Mouse (Mus musculus): ENCODE data around the gene Cit.

Cit gene

DNA sequence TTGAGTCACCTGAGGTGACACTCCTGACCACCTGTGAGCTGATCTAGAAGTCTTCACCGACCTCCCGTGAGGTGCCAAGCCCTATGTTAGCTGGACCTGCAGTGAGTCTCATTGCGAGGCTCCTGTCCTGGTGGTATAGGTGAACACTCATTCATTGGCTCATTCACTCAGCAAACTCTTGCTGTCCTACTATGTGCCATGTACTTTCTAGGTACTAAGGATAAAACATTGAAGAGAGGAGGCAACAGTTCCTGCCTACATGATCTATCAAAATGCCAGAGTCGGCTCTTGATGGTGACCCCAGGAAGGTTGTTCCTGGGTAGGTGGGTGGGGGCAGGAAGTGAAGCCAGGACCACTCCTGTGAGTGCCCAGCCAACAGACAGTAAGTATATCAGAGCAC is 72.9 kb downstream of the Cit start:
- no peak for DNase-seq

GRCm38 (mm10) chr5:115918597-115919351 is 73.7 kb downstream of the Cit start:
- DNase-seq, result no peak

DNA sequence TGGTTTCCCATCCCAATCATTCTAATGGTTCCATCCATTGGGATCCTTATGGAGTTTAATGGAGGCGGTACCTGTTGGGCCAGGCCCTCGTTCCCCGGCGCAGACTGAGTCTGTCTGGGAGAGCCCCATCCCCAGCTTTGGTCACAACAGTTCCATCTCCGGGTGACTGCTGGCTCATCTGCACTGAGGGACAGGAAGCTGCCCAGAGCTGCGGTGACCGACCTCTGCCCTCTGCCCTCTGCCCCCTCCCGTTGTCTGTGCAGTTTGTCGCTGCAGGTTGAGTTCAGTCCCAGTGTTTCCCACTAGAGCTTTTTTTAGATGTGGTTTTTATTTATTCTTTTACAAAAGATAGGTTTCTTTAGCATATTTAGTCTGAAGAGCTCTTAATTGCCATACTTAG is 76.9 kb downstream of the Cit start:
- no peak for DNase-seq

- no peak for DNase-seq
Observed at GRCm38 (mm10) chr5:115924946-115925345, 79.9 kb downstream of the Cit start.

DNA sequence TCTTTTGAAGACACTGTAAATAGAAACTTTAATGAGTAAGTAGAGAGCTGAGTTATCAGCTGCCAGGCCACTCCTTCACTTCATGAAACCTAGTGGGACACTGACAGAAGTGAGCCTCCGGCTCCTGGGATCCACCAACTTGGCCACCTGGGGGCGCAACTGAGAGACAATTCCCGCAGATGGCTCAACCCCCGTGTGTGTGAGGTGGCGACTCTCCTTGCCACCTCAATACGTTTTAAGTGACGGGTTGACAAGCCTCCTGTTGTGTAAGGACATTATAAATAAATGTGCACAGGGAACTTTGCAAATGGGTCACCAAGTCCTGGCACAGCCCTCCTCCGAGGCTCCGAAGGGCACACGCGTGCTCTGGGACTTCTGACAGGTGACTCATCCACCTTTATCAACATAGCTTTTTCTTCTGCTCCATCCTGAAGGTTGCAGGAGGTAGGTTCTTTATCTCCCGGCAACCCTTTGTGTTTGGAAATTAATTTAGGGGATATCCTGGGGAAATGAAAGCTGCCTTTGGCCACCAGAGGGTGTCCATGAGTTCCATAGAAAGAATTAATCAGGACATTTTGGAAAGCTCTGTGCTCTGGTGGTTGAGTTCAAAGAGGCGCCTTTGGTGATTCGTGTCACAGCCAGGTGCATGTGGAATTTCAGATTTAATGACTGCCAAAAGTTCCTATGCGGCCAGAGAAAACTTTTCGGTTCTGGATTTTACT is 83.9 kb downstream of the Cit start:
- peak; percentile 26 to 51 for DNase-seq

DNA sequence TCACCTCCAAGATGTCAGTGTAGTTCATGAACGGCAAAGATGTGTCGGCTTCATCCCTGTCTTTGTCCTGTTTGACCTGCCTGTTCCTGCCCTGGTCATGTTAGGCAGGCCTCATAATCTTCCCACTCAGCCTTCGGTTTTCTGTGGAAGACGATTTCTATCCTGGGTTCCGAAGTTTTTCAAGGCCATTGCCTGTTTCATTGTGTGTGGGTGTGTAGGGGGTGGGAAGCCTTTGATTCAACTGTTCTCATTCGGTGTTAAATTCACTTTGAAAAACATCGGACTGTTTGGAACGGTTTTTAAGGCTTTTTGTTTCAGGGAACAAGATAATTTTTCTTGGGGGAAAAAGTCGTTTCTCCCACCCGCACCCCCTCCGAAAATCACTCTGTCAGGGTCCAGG is 87.2 kb downstream of the Cit start:
- no peak for DNase-seq

DNA sequence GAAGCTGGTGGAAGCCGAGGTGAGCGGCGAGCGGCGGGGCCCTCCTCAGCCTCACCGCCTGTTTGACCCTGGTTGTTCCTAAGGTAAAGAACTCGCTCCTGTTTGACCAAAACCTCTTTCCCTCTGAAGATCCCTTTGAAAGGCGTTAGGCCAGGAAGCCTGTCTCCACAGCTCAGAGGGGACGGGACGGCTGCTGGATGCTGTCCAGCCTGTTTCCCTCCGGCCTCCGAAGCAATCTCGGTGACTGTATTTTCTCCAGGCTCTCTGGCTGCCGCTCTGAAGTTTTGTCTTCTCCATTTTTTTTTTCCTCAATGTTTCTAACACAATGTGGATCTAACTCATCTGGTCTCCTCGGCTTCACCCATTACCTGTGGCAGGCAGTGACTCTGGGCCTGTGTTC is 91.8 kb downstream of the Cit start:
- DNase-seq, result no peak

GRCm38 (mm10) chr5:115937566-115937965 is 92.5 kb downstream of the Cit start:
- DNase-seq, result no peak

GRCm38 (mm10) chr5:115938999-115939398 is 93.9 kb downstream of the Cit start:
- DNase-seq, result no peak

- DNase-seq, result no peak
Observed at GRCm38 (mm10) chr5:115942389-115942788, 97.3 kb downstream of the Cit start.

DNA sequence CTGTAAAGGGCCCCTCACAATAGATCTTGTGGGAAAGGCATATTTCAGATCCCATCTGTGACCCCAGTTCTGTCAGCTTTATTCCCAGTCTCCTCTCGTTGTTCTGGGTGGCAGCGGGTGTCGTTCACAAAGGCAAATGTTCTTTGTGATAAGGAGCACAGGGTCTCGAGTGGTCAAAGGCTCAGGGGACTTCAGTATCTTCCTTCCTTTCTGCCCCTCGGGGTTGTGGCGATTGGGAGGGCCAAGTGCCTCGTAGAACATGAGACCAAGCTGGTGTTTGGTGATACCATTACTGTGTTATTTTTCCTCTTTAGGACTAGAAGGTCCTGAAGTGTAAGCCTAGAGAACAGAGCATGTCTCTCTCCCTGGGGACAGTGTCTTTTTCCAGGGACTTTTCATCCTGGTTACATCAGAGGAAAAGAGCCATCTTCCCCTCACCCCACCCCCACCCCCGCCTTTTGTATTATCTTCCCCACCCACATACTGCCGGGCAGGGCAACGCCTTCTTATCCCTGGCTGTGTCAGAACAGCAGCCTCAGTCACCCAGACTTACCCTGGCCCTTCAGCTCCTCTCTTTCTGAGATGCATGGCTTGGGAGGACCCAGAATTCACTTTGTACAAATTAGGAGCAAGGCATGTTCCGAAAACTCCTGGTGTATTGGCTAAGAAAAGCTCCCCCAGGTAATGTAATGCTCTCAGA is 99.9 kb downstream of the Cit start:
- no peak for DNase-seq

- DNase-seq, result no peak
Observed at GRCm38 (mm10) chr5:115947622-115948353, 102.7 kb downstream of the Cit start.

GRCm38 (mm10) chr5:115950936-115951335 is 105.9 kb downstream of the Cit start:
- no peak for DNase-seq

DNA sequence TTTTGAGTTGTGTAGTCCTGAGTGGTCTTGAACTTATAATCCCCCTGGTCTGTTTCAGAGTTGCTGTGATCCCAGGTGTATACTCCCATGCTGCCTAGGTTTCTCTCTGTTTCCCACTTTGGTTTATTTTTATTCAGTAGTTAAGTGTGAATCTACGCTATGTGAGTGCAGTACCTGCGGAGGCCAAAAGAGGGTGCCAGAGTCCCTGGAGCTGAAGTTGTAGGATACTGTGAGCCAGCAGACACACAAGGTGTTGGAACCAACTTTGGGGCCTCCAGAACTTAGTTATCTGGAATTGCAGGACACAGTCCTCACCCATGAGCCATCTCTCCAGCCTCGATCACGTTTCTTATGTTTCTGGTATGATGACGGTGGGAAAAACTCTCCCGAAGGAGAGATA is 108.1 kb downstream of the Cit start:
- DNase-seq, result peak in 1 of 2 experiments; percentile 17

DNA sequence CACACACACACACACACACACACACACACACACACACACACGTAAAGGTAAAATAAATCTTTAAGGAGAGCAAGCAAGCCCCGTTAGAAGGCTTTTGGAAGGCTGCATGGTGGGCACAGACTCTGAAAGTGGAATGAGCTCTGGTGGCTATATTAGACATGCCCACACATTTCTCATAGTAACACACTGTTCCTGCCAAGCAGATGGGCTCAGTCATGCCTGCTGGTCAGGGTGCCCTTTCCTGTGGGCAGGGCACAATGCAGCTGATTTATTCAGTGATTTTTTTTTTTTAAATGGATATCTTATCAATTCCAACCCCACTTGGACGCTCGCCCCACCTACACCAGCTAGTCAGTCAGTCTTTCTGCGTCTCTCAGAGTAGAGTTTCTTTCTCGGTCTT is 109.0 kb downstream of the Cit start:
- DNase-seq, result no peak

GRCm38 (mm10) chr5:115954549-115954948 is 109.5 kb downstream of the Cit start:
- no peak for DNase-seq

- no peak for DNase-seq
Observed at GRCm38 (mm10) chr5:115955131-115955530, 110.1 kb downstream of the Cit start.

- no peak for DNase-seq
Observed at GRCm38 (mm10) chr5:115956048-115956447, 111.0 kb downstream of the Cit start.

- peak in 1 of 2 experiments; percentile 17 for DNase-seq
Observed at GRCm38 (mm10) chr5:115957177-115957576, 112.1 kb downstream of the Cit start.

DNA sequence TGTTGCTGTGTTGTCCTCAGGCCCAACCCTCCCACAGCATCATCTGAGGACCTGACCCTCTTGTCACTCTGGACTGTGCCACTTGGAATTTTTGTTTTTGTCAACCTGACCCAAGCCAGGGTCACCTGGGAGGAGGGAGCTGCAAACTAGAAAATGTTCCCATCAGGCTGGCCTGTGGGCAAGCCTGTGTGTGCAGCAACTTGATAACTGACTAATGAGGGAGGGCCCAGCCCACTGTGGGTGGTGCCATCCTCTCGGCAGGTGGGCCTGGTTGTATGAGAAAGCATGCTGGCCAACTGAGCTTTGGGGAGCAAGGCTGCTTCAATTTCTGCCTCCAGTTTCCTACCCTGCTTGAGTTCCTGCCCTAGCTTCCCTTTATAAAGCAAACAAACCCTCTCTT is 113.3 kb downstream of the Cit start:
- DNase-seq, result no peak

- no peak for DNase-seq
Observed at GRCm38 (mm10) chr5:115958814-115959213, 113.7 kb downstream of the Cit start.

DNA sequence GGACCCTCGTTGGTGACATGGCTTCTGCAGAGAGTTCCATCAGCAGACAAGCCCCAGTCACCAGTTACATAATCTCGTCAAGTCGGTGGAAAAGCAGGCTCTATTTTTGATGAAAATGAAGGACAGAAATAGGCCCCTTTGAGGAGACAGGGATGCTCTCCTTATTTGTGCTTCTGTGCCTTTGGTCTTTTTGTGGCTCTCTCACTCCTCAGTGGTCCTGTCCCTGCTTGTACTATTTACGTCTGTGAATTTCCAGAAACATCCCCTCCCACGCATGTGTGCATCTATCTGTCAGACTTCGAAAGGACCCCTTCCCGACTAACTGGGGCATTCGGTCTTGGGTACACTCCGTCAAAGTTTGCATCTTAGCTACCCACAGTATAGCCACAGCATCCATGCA is 116.7 kb downstream of the Cit start:
- DNase-seq, result no peak

DNA sequence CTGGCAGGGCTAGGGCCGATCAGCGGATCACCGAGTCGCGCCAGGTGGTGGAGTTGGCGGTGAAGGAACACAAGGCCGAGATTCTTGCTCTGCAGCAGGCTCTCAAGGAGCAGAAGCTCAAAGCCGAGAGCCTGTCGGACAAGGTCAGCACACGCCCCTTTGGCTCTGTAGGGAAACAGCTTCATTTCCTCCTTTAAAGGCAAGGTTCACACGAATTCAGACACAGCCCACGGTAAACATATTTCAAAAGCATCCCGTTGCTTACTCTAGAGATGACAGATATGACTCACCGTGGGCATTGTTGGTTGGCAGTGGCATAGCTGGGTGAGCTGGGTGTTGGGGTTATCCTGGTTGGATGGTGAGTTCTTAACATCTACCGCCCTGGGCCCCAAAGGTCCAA is 126.2 kb downstream of the Cit start:
- peak in 1 of 2 experiments; percentile 21 for DNase-seq

Measured in cerebellum, postnatal 10 days (tissue).